Mouse (Mus musculus) stomach, postnatal 0 days (tissue): ENCODE measurements around the gene Dio1. TPM values are rescaled to one million over a fixed set of nuclear protein-coding genes. Genes with fewer than 3 reads are reported as not detected.

Source experiments
- ATAC-seq: fragments of 200-750 bp; cut with Nextera tagmentation; 2 replicates; pipeline ENCODE4 v1.8.0; 2017; ENCODE audit not compliant: low FRiP score, low TSS enrichment
- DNase-seq: peaks from one replicate; pipeline ENCODE4 v3.0.0-alpha.2; 2016; ENCODE audit warnings: low spot score
- H3K27ac ChIP-seq: fragments of 300-500 bp; sonication (generic); replicated peaks from 2 replicates; pipeline ENCODE4 v1.5.1; 2014; ENCODE audit warnings: mild to moderate bottlenecking, control low read depth
- H3K27me3 ChIP-seq: fragments of 300-500 bp; sonication (generic); 2 replicates; pipeline ENCODE4 v1.6.1; 2014; ENCODE audit warnings: low read length; ENCODE audit not compliant: control insufficient read depth, insufficient read depth
- H3K36me3 ChIP-seq: fragments of 300-500 bp; sonication (generic); 2 replicates; pipeline ENCODE4 v1.6.1; 2014; ENCODE audit warnings: low read length, mixed read lengths; ENCODE audit not compliant: control insufficient read depth, insufficient read depth
- H3K4me1 ChIP-seq: fragments of 300-500 bp; sonication (generic); replicated peaks from 2 replicates; pipeline ENCODE4 v1.6.1; 2014; ENCODE audit warnings: antibody characterized with exemption; ENCODE audit not compliant: control insufficient read depth, insufficient read depth
- H3K4me2 ChIP-seq: fragments of 300-500 bp; sonication (generic); replicated peaks from 2 replicates; pipeline ENCODE4 v1.6.1; 2014; ENCODE audit warnings: low read depth, mild to moderate bottlenecking, control low read depth, moderate library complexity
- H3K4me3 ChIP-seq: fragments of 300-500 bp; sonication (generic); 2 replicates; pipeline ENCODE4 v1.5.1; 2014; ENCODE audit warnings: low read depth, low read length, control low read depth
- H3K9ac ChIP-seq: fragments of 300-500 bp; sonication (generic); 2 replicates; pipeline ENCODE4 v1.6.1; 2014; ENCODE audit warnings: mild to moderate bottlenecking, low read length, control low read depth, mixed read lengths
- H3K9me3 ChIP-seq: fragments of 300-500 bp; sonication (generic); 2 replicates; pipeline ENCODE4 v1.6.1; 2016; ENCODE audit warnings: low read length; ENCODE audit not compliant: control insufficient read depth
- CTCF ChIP-seq: IDR thresholded peaks from 2 replicates; pipeline ENCODE4 v1.5.1; 2016; ENCODE audit warnings: antibody characterized with exemption, low read depth, mild to moderate bottlenecking, moderate library complexity
- EP300 ChIP-seq: optimal IDR thresholded peaks from 2 replicates; pipeline ENCODE3; 2016; ENCODE audit warnings: antibody characterized with exemption
- WGBS: fragments of 180-500 bp; shearing (Covaris S2); extraction: QIAGEN DNeasy Blood & Tissue Kit; methylation state at CpG from one replicate; pipeline ENCODE4 v1.1.7; 2014; 5-methylcytosine and 5-hydroxymethylcytosine counted together
- polyA plus RNA-seq: library from polyadenylated mRNA; unstranded; fragments of >200 nt; fragmentation: Nextera tagmentation; extraction: Ambion mirVana; gene quantifications from 2 replicates; pipeline ENCODE4 v1.2.1, GENCODE M21; 2015

Gene Dio1
- polyA plus RNA-seq, 1 experiment from 2014 or later: 0.93 TPM

DNA sequence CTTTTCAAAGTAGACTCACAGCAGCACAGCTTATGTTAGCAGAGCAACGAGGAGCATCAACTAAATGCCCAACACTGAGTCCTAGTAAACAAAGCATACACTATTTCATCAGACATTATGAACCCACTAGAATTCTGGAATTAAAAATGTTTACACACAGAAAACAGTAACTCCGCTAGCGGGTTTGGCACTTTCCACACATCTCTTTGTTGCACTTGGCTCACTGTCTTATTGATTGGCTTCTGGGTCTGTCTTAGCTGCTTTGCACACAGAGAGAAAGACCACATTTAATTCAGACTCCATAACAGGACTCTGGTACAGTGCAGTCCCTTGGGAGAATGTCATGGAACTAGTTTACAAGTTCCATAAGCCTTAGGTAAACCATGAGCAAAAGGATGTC is 58.9 kb downstream of the Dio1 start:
- Histone ChIP-seq H3K27ac (no peak overlapping the region), H3K4me1 (0 out of 2 replicates have a peak, but pooled peaks cover 2% of the 10 kb centered on the region), H3K4me3 (no peak overlapping the region), H3K36me3 (no peaks in the 10 kb centered on the region), H3K4me2 (no peak overlapping the region), H3K9me3 (no peaks in the 10 kb centered on the region), H3K27me3 (no peaks in the 10 kb centered on the region), H3K9ac (no peak overlapping the region)
- TF ChIP-seq EP300 (no peak), CTCF (no peak)
- 50% methylated on average over 3 of the region's 3 CpGs for WGBS
- no peak for ATAC-seq
- no peak for DNase-seq

DNA sequence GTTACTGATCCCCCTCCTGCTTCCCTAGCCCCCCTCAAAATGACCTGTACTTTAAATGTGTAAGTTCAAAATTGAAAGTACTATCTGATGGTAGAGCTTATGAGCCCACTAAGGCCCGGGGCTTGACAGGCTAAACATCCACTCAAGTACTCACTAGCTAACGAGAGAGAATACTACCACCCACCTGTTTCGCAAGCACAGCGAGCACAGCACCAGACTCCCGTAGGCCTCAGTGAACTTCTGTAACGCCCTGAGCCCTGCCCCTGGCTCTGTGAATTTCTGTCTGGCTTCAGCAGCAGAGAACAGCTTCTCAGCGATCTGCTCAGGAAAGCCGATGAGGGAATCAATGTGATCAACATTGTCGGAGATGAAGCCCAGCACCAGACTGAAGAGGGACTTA is 59.9 kb downstream of the Dio1 start:
- no peaks in the 10 kb centered on the region for H3K9me3 ChIP-seq
- no peak for ATAC-seq
- H3K9ac ChIP-seq: no peak overlapping the region
- no peak overlapping the region for H3K4me3 ChIP-seq
- WGBS: 74% methylated on average over 9 of the region's 9 CpGs
- 0 out of 2 replicates have a peak overlapping the region, but pooled peaks have one; percentile 19 for H3K27ac ChIP-seq
- DNase-seq: no peak
- H3K27me3 ChIP-seq: no peaks in the 10 kb centered on the region
- H3K4me2 ChIP-seq: no peak overlapping the region
- TF ChIP-seq EP300 (no peak), CTCF (no peak)
- 0 out of 2 replicates have a peak, but pooled peaks cover 2% of the 10 kb centered on the region for H3K36me3 ChIP-seq
- 0 out of 2 replicates have a peak, but pooled peaks cover 2% of the 10 kb centered on the region for H3K4me1 ChIP-seq

DNA sequence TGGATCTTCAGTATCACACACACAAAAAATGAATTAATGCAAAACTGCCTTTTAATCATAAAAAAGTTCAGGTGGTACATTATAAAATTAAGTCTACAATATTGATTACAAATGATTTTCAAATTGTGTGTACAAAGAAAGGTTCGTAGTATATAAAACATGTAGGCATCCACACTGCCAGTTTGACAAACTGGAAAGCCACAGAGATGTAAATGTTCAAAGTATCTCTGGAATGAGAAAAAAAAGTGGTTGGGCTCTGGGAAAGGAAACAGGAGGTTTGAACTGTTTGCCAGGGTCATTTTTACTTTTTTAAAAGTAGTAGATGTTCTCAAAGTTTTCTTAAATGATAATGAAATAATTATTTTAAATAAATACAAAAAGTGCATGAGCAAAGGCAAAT is 60.9 kb downstream of the Dio1 start:
- DNase-seq: no peak
- H3K9ac ChIP-seq: no peak overlapping the region
- H3K4me1 ChIP-seq: 0 out of 2 replicates have a peak, but pooled peaks cover 2% of the 10 kb centered on the region
- TF ChIP-seq CTCF (no peak), EP300 (no peak)
- 0 out of 2 replicates have a peak, but pooled peaks cover 2% of the 10 kb centered on the region for H3K36me3 ChIP-seq
- H3K27ac ChIP-seq: no peak overlapping the region
- no peak for ATAC-seq
- H3K4me2 ChIP-seq: no peak overlapping the region
- H3K27me3 ChIP-seq: no peaks in the 10 kb centered on the region
- 58% methylated on average over 1 of the region's 1 CpGs for WGBS
- no peaks in the 10 kb centered on the region for H3K9me3 ChIP-seq
- no peak overlapping the region for H3K4me3 ChIP-seq

DNA sequence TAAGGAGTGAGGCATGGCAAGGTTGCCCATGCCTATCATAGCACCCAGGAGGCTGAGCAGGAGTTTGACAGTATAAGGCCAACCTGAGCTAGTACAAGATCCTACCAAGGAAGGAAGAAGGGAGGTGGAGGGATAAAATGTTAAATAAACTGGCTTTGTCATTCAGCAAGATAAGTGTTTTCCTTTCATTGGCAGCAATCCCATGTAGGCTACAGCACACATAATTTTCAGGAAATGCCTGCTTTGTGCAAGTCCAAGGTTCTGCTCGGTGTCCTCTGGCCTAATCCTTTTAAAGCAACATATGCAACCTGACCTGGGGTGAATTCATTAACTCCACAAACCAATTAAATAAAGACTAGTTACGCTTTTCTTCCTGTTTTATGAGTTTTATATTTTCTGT is 61.6 kb downstream of the Dio1 start:
- Histone ChIP-seq H3K36me3 (0 out of 2 replicates have a peak, but pooled peaks cover 2% of the 10 kb centered on the region), H3K4me1 (0 out of 2 replicates have a peak, but pooled peaks cover 2% of the 10 kb centered on the region), H3K27me3 (no peaks in the 10 kb centered on the region), H3K4me3 (no peak overlapping the region), H3K27ac (peak overlapping the region; percentile 8; the same call in 1 of the 2 replicates), H3K9me3 (no peaks in the 10 kb centered on the region), H3K4me2 (no peak overlapping the region), H3K9ac (no peak overlapping the region)
- WGBS: 34% methylated on average over 2 of the region's 2 CpGs
- TF ChIP-seq CTCF (no peak), EP300 (no peak)
- peak; percentile 68; the same call in 1 of the 2 replicates for ATAC-seq
- no peak for DNase-seq

DNA sequence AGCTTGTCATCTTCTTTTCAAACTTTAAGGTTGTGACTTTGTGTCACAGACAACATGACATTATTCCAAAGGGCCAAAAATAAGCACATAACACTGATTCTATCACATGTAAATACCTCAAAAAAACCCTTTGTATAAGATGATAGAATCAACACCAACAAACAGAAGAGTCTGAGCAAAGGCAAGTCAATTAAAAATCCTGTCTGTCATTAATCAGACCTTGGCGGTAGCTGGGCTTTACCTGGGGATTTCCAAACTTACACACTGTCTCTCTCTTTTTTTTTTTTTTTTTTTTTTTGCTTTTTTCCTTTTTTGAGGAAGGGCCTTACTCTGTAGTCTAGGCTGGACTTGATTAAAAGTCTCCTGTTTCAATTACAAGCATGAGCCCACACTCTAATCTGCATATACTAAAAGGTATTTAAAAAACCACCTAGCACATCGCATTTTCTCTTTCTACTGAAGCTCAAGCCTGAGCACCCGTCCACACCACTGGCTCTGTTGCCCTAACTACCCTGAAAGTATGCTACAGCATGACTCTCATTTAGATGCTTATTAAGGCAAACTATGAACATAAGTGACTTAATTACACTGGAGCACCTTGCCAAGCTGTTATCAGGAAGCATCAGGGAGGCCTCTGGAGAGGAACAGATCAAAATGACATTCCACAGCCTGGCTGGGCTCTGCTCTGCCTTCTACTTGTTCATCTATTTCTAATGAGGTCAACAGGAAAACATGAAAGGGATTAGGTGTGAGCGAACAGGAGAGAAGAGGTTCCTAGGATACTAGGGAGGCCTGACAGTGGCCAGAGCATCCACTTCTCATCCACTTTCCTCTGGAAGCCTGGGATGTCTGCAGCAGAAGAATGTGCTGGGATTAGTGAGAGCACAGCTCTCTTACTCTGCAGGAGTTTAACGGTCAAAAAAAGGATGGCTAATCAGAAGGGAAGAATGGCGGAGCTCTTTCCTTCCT is 63.3 kb downstream of the Dio1 start:
- Histone ChIP-seq H3K36me3 (peaks cover 10% of the 10 kb centered on the region), H3K4me3 (no peak overlapping the region), H3K9me3 (no peaks in the 10 kb centered on the region), H3K27me3 (no peaks in the 10 kb centered on the region), H3K27ac (no peak overlapping the region), H3K9ac (no peak overlapping the region), H3K4me2 (no peak overlapping the region), H3K4me1 (no peaks in the 10 kb centered on the region)
- DNase-seq (no peak), ATAC-seq (no peak)
- WGBS: 68% methylated on average over 6 of the region's 6 CpGs
- TF ChIP-seq EP300 (no peak), CTCF (no peak)

Other genes starting within 250 kb of the Dio1 start
- 52.6 and 54.6 TPM in 2 replicates for gene Mrpl37, start 240.3 kb downstream of the Dio1 start, polyA plus RNA-seq
- 5.6 and 6.2 TPM in 2 replicates for gene Cyb5rl, start 240.2 kb downstream of the Dio1 start, polyA plus RNA-seq
- not detected in 2 replicates for gene Cdcp2, start 210.3 kb downstream of the Dio1 start, polyA plus RNA-seq
- 473 and 483 TPM in 2 replicates for gene Tmem59, start 128.8 kb downstream of the Dio1 start, polyA plus RNA-seq
- gene Tceanc2, start 128.1 kb downstream of the Dio1 start, polyA plus RNA-seq: 17.5 and 21.2 TPM in 2 replicates
- gene Ldlrad1, start 98.0 kb downstream of the Dio1 start, polyA plus RNA-seq: 0.08 TPM in 2 replicates
- 28.1 and 29.3 TPM in 2 replicates for gene Lrrc42, start 53.6 kb downstream of the Dio1 start, polyA plus RNA-seq
- gene Hspb11, start 53.6 kb downstream of the Dio1 start, polyA plus RNA-seq: 32.7 and 33.0 TPM in 2 replicates
- gene Yipf1, start 7.2 kb upstream of the Dio1 start, polyA plus RNA-seq: 67.9 and 68.8 TPM in 2 replicates
- gene Ndc1, start 60.6 kb upstream of the Dio1 start, polyA plus RNA-seq: 7.1 and 7.6 TPM in 2 replicates
- gene Glis1, start 127.4 kb upstream of the Dio1 start, polyA plus RNA-seq: 0.47 and 0.74 TPM in 2 replicates